Mouse (Mus musculus): ENCODE data around the gene Meaf6.

GRCm38 (mm10) chr4:125135076-125135855 is 50.3 kb downstream of the Meaf6 start:
- TF ChIP-seq CTCF (IDR thresholded peaks at IDR 0.05; ENCODE audit: insufficient read depth, low read length), result no peak
- TF ChIP-seq POLR2A (IDR thresholded peaks at IDR 0.05; ENCODE audit: borderline replicate concordance, extremely low read depth, low read depth, low read length), result no peak
